Mouse (Mus musculus) neutrophil, adult 5-6 weeks (primary cell): ENCODE data around the gene Mier2. TPM values are rescaled to one million over a fixed set of nuclear protein-coding genes. Genes with fewer than 3 reads are reported as not detected.
A peak's percentile ranks its signal among the peaks of the same experiment; 100 is the strongest.

ENCODE experiments used
- ATAC-seq: fragments of 151-379, 151-347 bp; 2 replicates; pipeline ENCODE4 v1.8.0; 2017; ENCODE audit warnings: mild to moderate bottlenecking, moderate TSS enrichment; ENCODE audit not compliant: insufficient number of reproducible peaks, poor library complexity, low FRiP score, severe bottlenecking; ENCODE audit errors: extremely low read depth
- total RNA-seq: library from RNA; stranded (forward); fragments of 200-1000 nt; gene quantifications from 2 replicates; pipeline ENCODE4 v1.2.3, GENCODE M21; 2017

Gene Mier2
- total RNA-seq, 1 experiment from 2014 or later: 21.2 TPM

GRCm38 (mm10) chr10:79544631-79545030 lies 10.4 kb downstream of the Mier2 start:
- ATAC-seq: no peak

- no peak for ATAC-seq
Measured at GRCm38 (mm10) chr10:79543884-79544597, 11.0 kb downstream of the Mier2 start.

- ATAC-seq: no peak
Measured at GRCm38 (mm10) chr10:79542171-79542570, 12.8 kb downstream of the Mier2 start.

- no peak for ATAC-seq
Measured at GRCm38 (mm10) chr10:79541522-79541921, 13.5 kb downstream of the Mier2 start.

GRCm38 (mm10) chr10:79540746-79541145 lies 14.3 kb downstream of the Mier2 start:
- no peak for ATAC-seq

- no peak for ATAC-seq
Measured at GRCm38 (mm10) chr10:79539701-79540495, 15.1 kb downstream of the Mier2 start.

- ATAC-seq: no peak
Measured at GRCm38 (mm10) chr10:79538873-79539272, 16.1 kb downstream of the Mier2 start.

GRCm38 (mm10) chr10:79538323-79538722 lies 16.7 kb downstream of the Mier2 start:
- ATAC-seq: no peak

- no peak for ATAC-seq
Measured at GRCm38 (mm10) chr10:79537781-79538180, 17.2 kb downstream of the Mier2 start.

- no peak for ATAC-seq
Measured at GRCm38 (mm10) chr10:79537271-79537670, 17.7 kb downstream of the Mier2 start.

GRCm38 (mm10) chr10:79536461-79537080 lies 18.4 kb downstream of the Mier2 start:
- no peak for ATAC-seq

GRCm38 (mm10) chr10:79535431-79535830 lies 19.6 kb downstream of the Mier2 start:
- ATAC-seq: no peak

- no peak for ATAC-seq
Measured at GRCm38 (mm10) chr10:79534426-79534825, 20.6 kb downstream of the Mier2 start.

GRCm38 (mm10) chr10:79533126-79533911 lies 21.7 kb downstream of the Mier2 start, which contains the start of gene Plpp2:
TSS of gene Plpp2 (minus strand) at chr10:79533796.
- peak; percentile 49 for ATAC-seq

- ATAC-seq: no peak
Measured at GRCm38 (mm10) chr10:79532678-79533077, 22.3 kb downstream of the Mier2 start.

GRCm38 (mm10) chr10:79531593-79531992 lies 23.4 kb downstream of the Mier2 start:
- no peak for ATAC-seq

- no peak for ATAC-seq
Measured at GRCm38 (mm10) chr10:79530721-79531120, 24.3 kb downstream of the Mier2 start.

- no peak for ATAC-seq
Measured at GRCm38 (mm10) chr10:79530241-79530640, 24.8 kb downstream of the Mier2 start.

- no peak for ATAC-seq
Measured at GRCm38 (mm10) chr10:79528081-79528480, 26.9 kb downstream of the Mier2 start.
